Mouse (Mus musculus) kidney, postnatal 4 days (tissue): ENCODE measurements at regions not wholly inside any gene's neighbourhood (a gene's known extent, or its start where the extent isn't known, plus 50 kb on each side); places are given as distances from the start of the nearest gene placed in this dataset.

Experiments
- DNase-seq, 2 experiments: peaks; one replicate each; pipeline ENCODE4 v3.0.0; 2021; ENCODE audit warnings: mixed read lengths in 2 of 2

DNA sequence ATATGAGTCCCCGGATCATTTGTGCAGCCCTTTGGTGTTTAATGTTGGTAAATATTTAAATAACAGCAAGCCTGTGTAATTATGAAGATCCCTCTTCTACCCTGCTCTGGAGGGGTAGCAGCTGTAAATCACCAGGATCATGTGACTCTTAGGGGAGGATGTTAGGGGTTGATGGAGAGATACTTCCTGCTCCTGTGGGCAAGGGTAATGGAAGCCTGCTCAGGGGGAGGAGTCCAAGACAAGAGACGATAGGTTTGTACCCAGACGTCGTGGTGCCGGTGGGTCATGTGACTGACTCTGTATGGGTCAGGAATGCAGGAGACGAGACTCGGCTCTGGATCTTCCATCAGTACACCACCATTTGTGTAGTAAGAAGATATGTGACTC, 166.7 kb downstream of the Cdh26 start:
- no peak for DNase-seq

GRCm38 (mm10) chr2:178598371-178598770, 168.0 kb downstream of the Cdh26 start:
- DNase-seq: no peak

GRCm38 (mm10) chr2:178598836-178599235, 168.5 kb downstream of the Cdh26 start:
- DNase-seq: no peak

GRCm38 (mm10) chr2:178603443-178603842, 173.1 kb downstream of the Cdh26 start:
- no peak for DNase-seq

DNA sequence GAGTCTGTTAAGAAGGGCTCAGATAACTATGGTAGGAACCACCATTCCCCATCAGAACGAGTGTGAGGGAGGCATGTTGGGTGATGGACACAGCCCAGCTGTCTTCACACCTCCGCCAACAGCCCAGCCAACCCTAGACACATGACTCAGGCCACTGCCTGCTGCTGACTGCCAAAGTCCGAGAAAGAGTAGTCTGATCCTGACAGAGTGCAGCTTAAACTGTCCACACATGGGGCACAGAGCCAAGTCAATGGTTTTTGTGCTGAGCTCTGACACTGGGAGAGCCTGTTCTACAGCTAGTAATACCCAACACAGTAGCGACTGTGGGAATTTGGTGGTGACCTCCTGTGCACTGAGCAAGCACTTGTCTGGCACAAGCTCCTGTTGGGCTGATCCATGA, 176.4 kb downstream of the Cdh26 start:
- peak; percentile 71 to 84 for DNase-seq

- DNase-seq: peak; percentile 41 to 69
Observed at GRCm38 (mm10) chr2:178610211-178610975, 180.1 kb downstream of the Cdh26 start.

- no peak for DNase-seq
Observed at GRCm38 (mm10) chr2:178614761-178615160, 184.4 kb downstream of the Cdh26 start.

GRCm38 (mm10) chr2:178622801-178623200, 192.5 kb downstream of the Cdh26 start:
- peak in 1 of 2 experiments; percentile 28 for DNase-seq

GRCm38 (mm10) chr2:178624475-178624874, 194.1 kb downstream of the Cdh26 start:
- no peak for DNase-seq

- no peak for DNase-seq
Observed at GRCm38 (mm10) chr2:178624907-178625306, 194.6 kb downstream of the Cdh26 start.

DNA sequence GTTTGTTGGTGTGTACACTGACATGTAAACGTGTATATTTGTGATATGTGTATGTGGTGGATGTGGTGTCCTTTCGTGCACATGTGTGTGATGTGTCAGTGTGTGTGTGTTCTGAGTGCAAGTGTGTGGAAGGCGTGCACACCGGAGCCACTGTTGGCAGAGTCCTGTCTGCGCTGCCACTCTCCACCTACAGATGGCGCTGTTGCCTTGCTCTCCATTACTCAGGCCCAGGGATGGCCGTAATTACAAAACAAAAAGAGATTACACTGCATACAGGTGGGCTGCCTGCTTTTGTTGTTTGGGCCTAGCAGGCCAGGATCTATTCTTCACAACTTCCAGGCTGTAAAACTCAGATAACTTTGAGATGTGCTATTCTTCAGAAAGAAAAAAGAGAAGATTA, 199.4 kb downstream of the Cdh26 start:
- DNase-seq: peak; percentile 80 to 81

DNA sequence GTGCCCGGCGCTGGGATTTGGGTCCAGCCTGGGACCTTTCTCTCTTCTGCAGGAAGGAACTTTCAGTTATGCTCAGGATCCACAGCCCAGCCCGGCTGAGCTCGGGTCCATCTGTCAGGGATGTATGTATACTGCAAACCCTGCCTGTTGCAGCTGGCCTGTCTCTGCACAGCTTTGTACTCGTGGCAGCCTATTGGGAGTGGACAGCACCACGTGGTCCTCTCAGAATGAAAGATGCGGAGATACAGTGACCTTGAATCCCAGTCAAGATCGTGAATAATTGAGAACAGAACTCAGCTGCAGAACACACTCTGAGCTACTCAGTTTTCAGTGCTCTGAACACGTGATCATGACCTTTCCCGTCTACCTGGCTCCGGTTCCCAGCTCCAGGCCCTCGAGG, 200.2 kb downstream of the Cdh26 start:
- peak; percentile 41 to 64 for DNase-seq

DNA sequence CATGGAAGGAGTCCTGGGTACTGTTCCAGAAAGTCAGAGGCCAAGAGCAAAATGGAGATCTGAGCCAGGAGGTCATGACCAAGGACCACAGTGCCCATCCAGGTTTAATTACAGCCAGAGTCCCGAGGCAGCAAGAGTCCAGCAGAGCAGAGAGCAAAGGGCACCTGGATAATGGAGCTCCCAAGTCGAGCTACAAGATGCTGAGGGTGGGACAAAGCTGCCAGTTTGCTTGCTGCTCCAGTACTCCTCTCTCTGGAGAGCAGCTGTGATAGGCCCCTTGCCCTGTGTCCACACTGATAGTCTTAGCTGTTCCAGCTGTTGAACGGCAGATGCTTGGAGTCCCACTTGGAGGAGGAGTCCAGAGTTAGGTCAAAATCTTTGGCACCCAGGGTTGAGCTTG, 201.0 kb downstream of the Cdh26 start:
- peak; percentile 31 to 54 for DNase-seq

GRCm38 (mm10) chr2:178631966-178632365, 201.6 kb downstream of the Cdh26 start:
- peak; percentile 47 for DNase-seq

DNA sequence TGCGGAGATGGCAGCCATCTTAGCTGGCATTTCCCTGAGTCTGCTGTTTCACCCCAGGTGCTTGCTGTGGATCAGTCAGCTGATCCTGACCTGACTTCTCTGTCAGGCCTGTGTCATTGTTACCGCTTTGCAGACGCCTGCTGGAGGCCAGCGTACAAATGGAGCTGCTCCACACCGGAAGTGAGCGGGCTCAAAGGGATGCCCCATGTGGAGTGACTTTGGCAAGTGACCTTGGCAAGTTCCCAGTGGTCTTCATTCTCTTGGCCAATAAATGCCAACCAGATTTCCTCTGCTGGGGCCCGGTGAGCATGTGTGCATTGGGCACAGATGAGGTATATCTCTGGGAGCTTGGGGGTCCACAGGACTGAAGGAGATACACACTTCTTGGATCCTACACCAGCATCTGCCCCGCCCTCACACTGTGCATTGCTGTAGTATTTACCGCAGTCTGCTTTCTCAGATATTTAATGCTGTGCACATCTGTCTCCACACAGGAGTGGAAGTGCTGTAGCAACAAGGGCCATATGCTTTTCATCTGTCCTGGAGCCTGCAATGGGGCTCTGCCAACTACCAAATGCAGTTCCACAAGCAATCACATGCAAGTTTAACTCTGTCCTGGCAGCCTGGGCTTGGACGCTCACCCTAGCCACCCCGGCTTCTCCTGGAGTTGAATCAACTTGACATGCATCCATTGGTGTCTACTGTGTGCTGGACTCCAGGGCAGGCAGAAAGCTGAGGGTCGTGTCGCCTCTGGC, 202.7 kb downstream of the Cdh26 start:
- no peak for DNase-seq

DNA sequence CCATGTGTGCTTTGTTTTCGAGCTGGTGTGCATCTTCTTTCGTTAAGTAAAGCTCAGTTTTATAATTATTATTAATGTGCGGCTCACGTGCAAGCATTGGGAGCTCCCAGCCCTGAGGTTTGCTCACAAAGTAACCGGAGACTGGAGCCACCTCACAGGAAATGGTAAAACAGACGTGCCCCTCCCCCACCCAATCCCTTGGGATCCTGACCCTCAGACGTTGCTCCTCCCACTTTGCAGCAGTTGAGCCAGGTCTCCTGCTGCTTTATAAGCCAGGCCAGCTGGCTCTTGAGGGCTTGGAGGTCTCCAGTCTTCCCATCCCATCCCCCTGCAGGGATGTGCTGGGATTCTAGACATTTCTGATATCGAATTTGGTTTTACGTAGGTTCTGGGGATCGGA, 203.8 kb downstream of the Cdh26 start:
- DNase-seq: peak; percentile 56 to 67

DNA sequence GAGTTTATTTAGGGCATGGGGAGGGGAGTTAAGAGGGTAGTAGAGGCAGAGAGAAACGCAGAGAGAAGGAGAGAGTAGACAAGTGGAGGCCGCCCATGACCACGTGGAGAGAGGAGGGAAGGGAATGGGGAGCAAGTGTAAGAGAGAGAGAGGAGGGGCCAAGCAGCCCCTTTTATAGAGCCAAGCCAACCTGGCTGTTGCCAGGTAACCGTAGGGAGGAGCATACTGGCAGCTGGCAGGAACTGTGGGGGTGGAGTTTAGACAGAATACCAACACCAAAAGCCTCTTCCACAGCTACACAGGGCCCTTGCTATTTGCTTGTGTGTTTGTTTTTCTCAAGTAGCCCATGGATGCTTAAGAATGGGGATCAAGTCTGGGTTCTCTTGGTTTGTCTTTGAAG, 205.4 kb downstream of the Cdh26 start:
- DNase-seq: no peak

GRCm38 (mm10) chr2:178636901-178637300, 206.6 kb downstream of the Cdh26 start:
- no peak for DNase-seq

- DNase-seq: no peak
Observed at GRCm38 (mm10) chr2:178642137-178643052, 212.1 kb downstream of the Cdh26 start.

GRCm38 (mm10) chr2:178643053-178643402, 212.7 kb downstream of the Cdh26 start:
- DNase-seq: no peak

DNA sequence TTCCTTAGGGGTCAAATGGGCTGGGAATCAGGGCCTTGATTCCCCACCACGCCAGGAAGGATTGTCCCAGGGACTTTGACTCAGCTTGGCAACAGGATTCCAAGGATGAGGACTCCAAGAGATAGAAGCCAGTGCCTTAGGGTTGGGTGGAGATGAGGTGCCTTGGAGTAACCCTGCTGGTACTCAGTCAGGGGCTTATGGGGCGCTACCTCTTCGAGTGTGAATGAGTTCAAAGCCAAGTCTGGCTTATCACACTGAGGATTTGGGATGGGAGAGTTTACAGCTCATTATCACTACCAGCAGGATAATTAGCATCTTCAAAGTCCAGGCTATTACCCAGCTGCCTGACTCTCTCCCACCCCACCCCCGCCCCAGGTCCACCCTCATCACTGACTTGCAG, 213.5 kb downstream of the Cdh26 start:
- no peak for DNase-seq

GRCm38 (mm10) chr2:178660071-178660470, 229.7 kb downstream of the Cdh26 start:
- no peak for DNase-seq

DNA sequence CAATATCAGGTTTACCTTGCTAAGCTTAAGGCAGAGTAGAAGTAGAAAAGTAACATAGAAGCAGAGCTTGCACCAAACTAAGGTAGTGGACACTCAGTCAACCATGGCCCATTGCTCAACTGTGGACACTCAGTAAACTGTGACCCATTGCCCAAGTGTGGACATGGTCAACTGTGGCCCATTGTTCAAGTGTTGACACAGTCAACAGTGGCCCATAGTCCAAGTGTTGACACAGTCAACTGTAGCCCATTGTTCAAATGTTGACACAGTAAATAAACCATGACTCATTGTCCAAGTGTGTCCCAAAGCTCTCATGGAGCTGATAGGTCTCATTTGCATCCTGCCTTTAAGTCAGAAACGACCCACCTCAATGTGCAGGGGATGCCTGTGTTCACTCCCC, 232.1 kb downstream of the Cdh26 start:
- DNase-seq: no peak
